Mouse (Mus musculus) heart, postnatal 10 days (tissue): ENCODE results near the gene Klhl5. TPM values are rescaled to one million over a fixed set of nuclear protein-coding genes. Genes with fewer than 3 reads are reported as not detected.

Experiments used
- DNase-seq, 2 experiments: peaks; one replicate each; pipeline ENCODE4 v3.0.0; 2021
- intact Hi-C: fragments of 180-260 bp; cut with DNase I; formaldehyde crosslinking; loops from one replicate; pipeline ENCODE4 v1.15.1; 2025
- total RNA-seq, 2 experiments: library from RNA; stranded (reverse); gene quantifications; 2 replicates each; pipeline ENCODE4 v1.2.3; 2021

The Klhl5 gene
- total RNA-seq, 2 experiments from 2014 or later, result 20.8 to 21.1 TPM

GRCm38 (mm10) chr5:65177026-65177514, 69.7 kb downstream of the Klhl5 start:
- DNase-seq, result peak; percentile 42 to 62

GRCm38 (mm10) chr5:65178477-65178876, 71.1 kb downstream of the Klhl5 start:
- intact Hi-C loops, result no loop called here

More at GRCm38 (mm10) chr5:65177026-65177514, 69.7 kb downstream of the Klhl5 start:
- intact Hi-C loops, result no loop called here

GRCm38 (mm10) chr5:65181160-65181793, 73.9 kb downstream of the Klhl5 start:
- DNase-seq, result peak; percentile 41 to 43
- intact Hi-C loops, result no loop called here

More at GRCm38 (mm10) chr5:65178477-65178876, 71.1 kb downstream of the Klhl5 start:
- no peak for DNase-seq

- intact Hi-C loops, result no loop called here
- DNase-seq, result no peak
Observed at GRCm38 (mm10) chr5:65181794-65182169, 74.4 kb downstream of the Klhl5 start.

- no peak for DNase-seq
- intact Hi-C loops, result no loop called here
Observed at GRCm38 (mm10) chr5:65182268-65182667, 74.9 kb downstream of the Klhl5 start.

GRCm38 (mm10) chr5:65191601-65192000, 84.3 kb downstream of the Klhl5 start:
- intact Hi-C loops, result no loop called here
- no peak for DNase-seq

GRCm38 (mm10) chr5:65194441-65194840, 87.1 kb downstream of the Klhl5 start:
- no peak for DNase-seq
- intact Hi-C loops, result no loop called here

- intact Hi-C loops, result no loop called here
- DNase-seq, result peak; percentile 99
Observed at GRCm38 (mm10) chr5:65199346-65200128, 92.2 kb downstream of the Klhl5 start, which contains the start of gene Wdr19. Gene Wdr19 (plus strand): TSS chr5:65199696.

GRCm38 (mm10) chr5:65204726-65205125, 97.4 kb downstream of the Klhl5 start:
- intact Hi-C loops, result no loop called here
- DNase-seq, result no peak

- intact Hi-C loops, result loop anchor here (2.0 to 10.0 kb wide), 4 partner anchors 55 to 329 kb away; no protein-coding TSS in a partner anchor
- peak; percentile 45 to 65 for DNase-seq
Observed at GRCm38 (mm10) chr5:65213321-65213720, 106.0 kb downstream of the Klhl5 start.

Other genes with a start within 250 kb of the Klhl5 start
- gene Tlr1, start 174.0 kb upstream of the Klhl5 start, total RNA-seq, result under 1 TPM; 0.34 to 0.67 TPM
- 1 to 10 TPM; 1.2 to 2.0 TPM for gene Tlr6, start 147.4 kb upstream of the Klhl5 start, total RNA-seq
- 10 to 100 TPM; 28.2 to 39.4 TPM for gene Fam114a1, start 137.5 kb upstream of the Klhl5 start, total RNA-seq
- under 1 TPM in 1 of 2 experiments, not detected in 1; 0.29 TPM for gene Tmem156, start 15.4 kb upstream of the Klhl5 start, total RNA-seq
- gene Wdr19, start 92.2 kb downstream of the Klhl5 start, total RNA-seq, result 1 to 10 TPM; 2.6 to 3.0 TPM
- 10 to 100 TPM; 27.3 to 30.5 TPM for gene Rfc1, start 228.1 kb downstream of the Klhl5 start, total RNA-seq
- gene Klb, start 240.8 kb downstream of the Klhl5 start, total RNA-seq, result 1 to 10 TPM in 1 of 2 experiments, under 1 TPM in 1; 0.79 to 1.7 TPM